Mouse (Mus musculus) neural tube, embryonic 11.5 days (tissue): ENCODE data around the gene Rapgef5. TPM values are rescaled to one million over a fixed set of nuclear protein-coding genes. Genes with fewer than 3 reads are reported as not detected.

Experiments used
- ATAC-seq: fragments of 200-750 bp; cut with Nextera tagmentation; 2 replicates; pipeline ENCODE4 v1.8.0; 2017; ENCODE audit warnings: moderate number of reproducible peaks, mild to moderate bottlenecking, moderate TSS enrichment, moderate library complexity; ENCODE audit not compliant: insufficient read depth, low FRiP score, low TSS enrichment
- DNase-seq: peaks from one replicate; pipeline ENCODE4 v3.0.0-alpha.2; 2015; ENCODE audit warnings: low spot score
- H3K27ac ChIP-seq: fragments of 300-500 bp; sonication (generic); 2 replicates; pipeline ENCODE4 v1.5.1; 2014; ENCODE audit warnings: low read depth, mild to moderate bottlenecking, low read length
- H3K27me3 ChIP-seq: fragments of 300-500 bp; sonication (generic); 2 replicates; pipeline ENCODE4 v1.6.1; 2014; ENCODE audit warnings: mild to moderate bottlenecking, low read length, mixed read lengths; ENCODE audit not compliant: control insufficient read depth, insufficient read depth
- H3K36me3 ChIP-seq: fragments of 300-500 bp; sonication (generic); 2 replicates; pipeline ENCODE4 v1.6.1; 2014; ENCODE audit warnings: mild to moderate bottlenecking, low read length, moderate library complexity, mixed read lengths; ENCODE audit not compliant: control insufficient read depth, insufficient read depth
- H3K4me1 ChIP-seq: fragments of 300-500 bp; sonication (generic); 2 replicates; pipeline ENCODE4 v1.6.1; 2014; ENCODE audit warnings: low read length, mixed read lengths; ENCODE audit not compliant: control insufficient read depth, insufficient read depth
- H3K4me2 ChIP-seq: fragments of 300-500 bp; sonication (generic); 2 replicates; pipeline ENCODE4 v1.6.1; 2014; ENCODE audit warnings: low read depth, mild to moderate bottlenecking, moderate library complexity
- H3K4me3 ChIP-seq: fragments of 300-500 bp; sonication (generic); 2 replicates; pipeline ENCODE4 v1.5.1; 2014; ENCODE audit warnings: low read depth, low read length
- H3K9ac ChIP-seq: fragments of 300-500 bp; sonication (generic); 2 replicates; pipeline ENCODE4 v1.6.1; 2014; ENCODE audit warnings: mild to moderate bottlenecking, low read length
- H3K9me3 ChIP-seq: fragments of 300-500 bp; sonication (generic); 2 replicates; pipeline ENCODE4 v1.6.1; 2016; ENCODE audit warnings: low read length; ENCODE audit not compliant: control insufficient read depth
- WGBS: fragments of 180-500 bp; shearing (Covaris S2); extraction: QIAGEN DNeasy Blood & Tissue Kit; methylation state at CpG from one replicate; pipeline ENCODE4 v1.1.7; 2014; 5-methylcytosine and 5-hydroxymethylcytosine counted together
- polyA plus RNA-seq: library from polyadenylated mRNA; unstranded; fragments of >200 nt; fragmentation: Nextera tagmentation; extraction: Ambion mirVana; gene quantifications from 2 replicates; pipeline ENCODE4 v1.2.1, GENCODE M21; 2014

Gene Rapgef5
- polyA plus RNA-seq, 1 experiment from 2014 or later, result 16.6 TPM

- Histone ChIP-seq H3K27ac (no peak overlapping the region), H3K36me3 (no peaks in the 10 kb centered on the region), H3K4me2 (no peak overlapping the region), H3K4me3 (no peak overlapping the region), H3K9ac (no peak overlapping the region), H3K4me1 (no peaks in the 10 kb centered on the region; the same call in 1 of the 2 replicates), H3K27me3 (no peaks in the 10 kb centered on the region), H3K9me3 (no peaks in the 10 kb centered on the region)
- no peak for ATAC-seq
- no peak for DNase-seq
- whole genome bisulfite sequencing, result 89% methylated on average over 3 of the region's 3 CpGs
Measured at GRCm38 (mm10) chr12:117736130-117736529, 219.9 kb downstream of the Rapgef5 start.

- DNase-seq, result peak; percentile 48
- H3K4me1 ChIP-seq, result no peaks in the 10 kb centered on the region; the same call in 1 of the 2 replicates
- no peak overlapping the region for H3K9ac ChIP-seq
- no peaks in the 10 kb centered on the region for H3K27me3 ChIP-seq
- H3K27ac ChIP-seq, result no peak overlapping the region
- no peaks in the 10 kb centered on the region for H3K9me3 ChIP-seq
- peak; percentile 90 for ATAC-seq
- no peaks in the 10 kb centered on the region for H3K36me3 ChIP-seq
- WGBS, result 42% methylated on average over 2 of the region's 2 CpGs
- no peak overlapping the region for H3K4me2 ChIP-seq
- no peak overlapping the region for H3K4me3 ChIP-seq
Measured at GRCm38 (mm10) chr12:117736928-117737327, 220.6 kb downstream of the Rapgef5 start.

- whole genome bisulfite sequencing, result 82% methylated on average over 11 of the region's 11 CpGs
- H3K27ac ChIP-seq, result no peak overlapping the region
- H3K4me1 ChIP-seq, result no peaks in the 10 kb centered on the region; the same call in 1 of the 2 replicates
- ATAC-seq (peak; percentile 11), DNase-seq (no peak)
- no peak overlapping the region for H3K4me2 ChIP-seq
- no peaks in the 10 kb centered on the region for H3K36me3 ChIP-seq
- H3K4me3 ChIP-seq, result no peak overlapping the region
- no peak overlapping the region for H3K9ac ChIP-seq
- H3K9me3 ChIP-seq, result no peaks in the 10 kb centered on the region
- no peaks in the 10 kb centered on the region for H3K27me3 ChIP-seq
Measured at GRCm38 (mm10) chr12:117737332-117738031, 221.2 kb downstream of the Rapgef5 start.

- Histone ChIP-seq H3K9me3 (no peaks in the 10 kb centered on the region), H3K4me3 (no peak overlapping the region), H3K27ac (no peak overlapping the region), H3K4me1 (no peaks in the 10 kb centered on the region), H3K27me3 (no peaks in the 10 kb centered on the region), H3K9ac (no peak overlapping the region), H3K36me3 (no peaks in the 10 kb centered on the region), H3K4me2 (no peak overlapping the region)
- DNase-seq (no peak), ATAC-seq (no peak)
- 73% methylated on average over 1 of the region's 1 CpGs for WGBS
Measured at GRCm38 (mm10) chr12:117742487-117742886, 226.2 kb downstream of the Rapgef5 start.

GRCm38 (mm10) chr12:117744580-117745483 is 228.6 kb downstream of the Rapgef5 start:
- Histone ChIP-seq H3K4me2 (no peak overlapping the region), H3K27me3 (no peaks in the 10 kb centered on the region), H3K36me3 (no peaks in the 10 kb centered on the region), H3K9ac (no peak overlapping the region), H3K9me3 (no peaks in the 10 kb centered on the region), H3K4me3 (no peak overlapping the region), H3K4me1 (no peaks in the 10 kb centered on the region), H3K27ac (no peak overlapping the region)
- DNase-seq, result peak; percentile 24
- no peak for ATAC-seq
- 48% methylated on average over 8 of the region's 8 CpGs for WGBS

- H3K4me1 ChIP-seq, result peaks cover 6% of the 10 kb centered on the region
- no peaks in the 10 kb centered on the region for H3K36me3 ChIP-seq
- no peak overlapping the region for H3K4me3 ChIP-seq
- WGBS, result 95% methylated on average over 7 of the region's 7 CpGs
- no peak overlapping the region for H3K4me2 ChIP-seq
- no peaks in the 10 kb centered on the region for H3K9me3 ChIP-seq
- H3K27ac ChIP-seq, result no peak overlapping the region
- ATAC-seq (no peak), DNase-seq (no peak)
- H3K27me3 ChIP-seq, result no peaks in the 10 kb centered on the region
- no peak overlapping the region for H3K9ac ChIP-seq
Measured at GRCm38 (mm10) chr12:117746611-117747010, 230.3 kb downstream of the Rapgef5 start.

GRCm38 (mm10) chr12:117751045-117751444 is 234.8 kb downstream of the Rapgef5 start:
- Histone ChIP-seq H3K4me3 (no peak overlapping the region), H3K4me1 (peaks cover 12% of the 10 kb centered on the region), H3K27me3 (no peaks in the 10 kb centered on the region), H3K36me3 (no peaks in the 10 kb centered on the region), H3K4me2 (no peak overlapping the region), H3K9ac (no peak overlapping the region), H3K9me3 (no peaks in the 10 kb centered on the region), H3K27ac (peak overlapping the region; percentile 63; the same call in 1 of the 2 replicates)
- 23% methylated on average over 9 of the region's 9 CpGs for WGBS
- no peak for DNase-seq
- peak; percentile 24; the same call in 1 of the 2 replicates for ATAC-seq

- peak overlapping the region; percentile 63 for H3K27ac ChIP-seq
- ATAC-seq, result peak; percentile 53
- H3K4me3 ChIP-seq, result no peak overlapping the region
- no peaks in the 10 kb centered on the region for H3K27me3 ChIP-seq
- H3K9ac ChIP-seq, result peak overlapping the region; percentile 24; the same call in 1 of the 2 replicates
- WGBS, result 38% methylated on average over 25 of the region's 25 CpGs
- H3K4me1 ChIP-seq, result peaks cover 12% of the 10 kb centered on the region
- H3K36me3 ChIP-seq, result no peaks in the 10 kb centered on the region
- H3K4me2 ChIP-seq, result peak overlapping the region; percentile 33
- DNase-seq, result peak; percentile 60
- H3K9me3 ChIP-seq, result no peaks in the 10 kb centered on the region
Measured at GRCm38 (mm10) chr12:117751520-117752383, 235.5 kb downstream of the Rapgef5 start.
